Mouse (Mus musculus) myocyte (in vitro differentiated cells): ENCODE measurements at regions not wholly inside any gene's neighbourhood (a gene's known extent, or its start where the extent isn't known, plus 50 kb on each side); places are given as distances from the start of the nearest gene placed in this dataset.

ENCODE experiments used
- H3K27me3 ChIP-seq: one replicate; pipeline ENCODE4 v1.6.1; 2011; ENCODE audit not compliant: control insufficient read depth, insufficient read depth, insufficient read length
- H3K36me3 ChIP-seq: one replicate; pipeline ENCODE4 v1.6.1; 2011; ENCODE audit not compliant: control insufficient read depth, insufficient read depth
- H3K4me2 ChIP-seq: one replicate; pipeline ENCODE4 v1.6.1; 2011; ENCODE audit warnings: low read depth, control low read depth
- H3K4me3 ChIP-seq: one replicate; pipeline ENCODE4 v1.5.1; 2011; ENCODE audit warnings: mild to moderate bottlenecking, control low read depth, moderate library complexity
- H3K79me2 ChIP-seq: one replicate; pipeline ENCODE4 v1.6.1; 2011; ENCODE audit not compliant: control insufficient read depth, insufficient read depth
- H3ac ChIP-seq: one replicate; pipeline ENCODE4 v1.6.1; 2011; ENCODE audit not compliant: control insufficient read depth, insufficient read length
- CEBPB ChIP-seq: IDR thresholded peaks from 2 replicates; pipeline ENCODE4 v1.6.1; 2011; ENCODE audit warnings: mild to moderate bottlenecking, moderate library complexity; ENCODE audit not compliant: poor library complexity, insufficient read depth, severe bottlenecking
- E2F4 ChIP-seq: IDR thresholded peaks from one replicate; pipeline ENCODE4 v1.6.1; 2011; ENCODE audit warnings: mild to moderate bottlenecking, control low read depth, moderate library complexity; ENCODE audit not compliant: insufficient read depth
- MAX ChIP-seq: IDR thresholded peaks from one replicate; pipeline ENCODE4 v1.6.1; 2011; ENCODE audit warnings: low read depth, mild to moderate bottlenecking, control low read depth
- MYOD1 ChIP-seq, 3 experiments: IDR thresholded peaks; one replicate each; pipeline ENCODE4 v1.6.1; 2011; ENCODE audit warnings: control low read depth in 2 of 3, low read depth in 2 of 3, mild to moderate bottlenecking in 2 of 3, moderate library complexity in 1 of 3; ENCODE audit not compliant: insufficient read length in 2 of 3, control insufficient read depth in 1 of 3
- MYOG ChIP-seq, 3 experiments: IDR thresholded peaks; one replicate each; pipeline ENCODE4 v1.6.1; 2011; ENCODE audit warnings: control low read depth in 2 of 3, low read depth in 2 of 3, mild to moderate bottlenecking in 2 of 3; ENCODE audit not compliant: insufficient read length in 2 of 3, control insufficient read depth in 1 of 3, insufficient read depth in 1 of 3
- POLR2A ChIP-seq: IDR thresholded peaks from one replicate; pipeline ENCODE4 v1.6.1; 2011; ENCODE audit warnings: low read depth, mild to moderate bottlenecking, control low read depth, moderate library complexity; ENCODE audit not compliant: insufficient read length
- POLR2AphosphoS2 ChIP-seq: IDR thresholded peaks from one replicate; pipeline ENCODE4 v1.6.1; 2011; ENCODE audit warnings: low read depth, control low read depth; ENCODE audit not compliant: insufficient read length
- REST ChIP-seq: IDR thresholded peaks from one replicate; pipeline ENCODE4 v1.6.1; 2011; ENCODE audit warnings: mild to moderate bottlenecking, control low read depth, moderate library complexity; ENCODE audit not compliant: insufficient read depth, insufficient read length
- SRF ChIP-seq: IDR thresholded peaks from one replicate; pipeline ENCODE4 v1.6.1; 2011; ENCODE audit warnings: low read depth; ENCODE audit not compliant: control insufficient read depth, insufficient read length
- TCF12 ChIP-seq: IDR thresholded peaks from one replicate; pipeline ENCODE4 v1.6.1; 2011; ENCODE audit warnings: mild to moderate bottlenecking, control low read depth; ENCODE audit not compliant: poor library complexity, insufficient read depth, severe bottlenecking
- TCF3 ChIP-seq: IDR thresholded peaks from one replicate; pipeline ENCODE4 v1.6.1; 2011; ENCODE audit warnings: low read depth, control low read depth; ENCODE audit not compliant: insufficient read length
- USF1 ChIP-seq: IDR thresholded peaks from one replicate; pipeline ENCODE4 v1.6.1; 2011; ENCODE audit warnings: low read depth, mild to moderate bottlenecking, control low read depth, moderate library complexity

GRCm38 (mm10) chr2:80762013-80762612 is 145.1 kb downstream of the Nup35 start:
- no peak overlapping the region for H3ac ChIP-seq
- no peaks in the 10 kb centered on the region for H3K36me3 ChIP-seq
- no peak overlapping the region for H3K4me2 ChIP-seq
- H3K27me3 ChIP-seq = no peaks in the 10 kb centered on the region
- no peaks in the 10 kb centered on the region for H3K79me2 ChIP-seq
- H3K4me3 ChIP-seq = no peak overlapping the region
- no peak for TF ChIP-seq TCF3
- no peak for TF ChIP-seq POLR2AphosphoS2
- no peak for TF ChIP-seq REST
- no peak for TF ChIP-seq MYOG (IDR thresholded peaks at IDR 0.05; ENCODE audit: control insufficient read depth in 1 of 3, insufficient read depth in 1 of 3, insufficient read length in 2 of 3, low read depth in 2 of 3)
- no peak for TF ChIP-seq TCF12
- TF ChIP-seq MYOD1 (IDR thresholded peaks at IDR 0.05; ENCODE audit: control insufficient read depth in 1 of 3, insufficient read length in 2 of 3, low read depth in 2 of 3) = no peak
- no peak for TF ChIP-seq USF1
- no peak for TF ChIP-seq E2F4
- no peak for TF ChIP-seq POLR2A
- no peak for TF ChIP-seq SRF
- no peak for TF ChIP-seq CEBPB
- no peak for TF ChIP-seq MAX

- no peak overlapping the region for H3ac ChIP-seq
- H3K4me2 ChIP-seq = no peak overlapping the region
- H3K79me2 ChIP-seq = no peaks in the 10 kb centered on the region
- H3K27me3 ChIP-seq = no peaks in the 10 kb centered on the region
- H3K36me3 ChIP-seq = no peaks in the 10 kb centered on the region
- TF ChIP-seq TCF12 (no peak), REST (no peak), MAX (no peak), USF1 (no peak), TCF3 (no peak), CEBPB (no peak), MYOG (IDR thresholded peaks at IDR 0.05; ENCODE audit: control insufficient read depth in 1 of 3, insufficient read depth in 1 of 3, insufficient read length in 2 of 3, low read depth in 2 of 3) (no peak), POLR2AphosphoS2 (no peak), POLR2A (no peak), MYOD1 (IDR thresholded peaks at IDR 0.05; ENCODE audit: control insufficient read depth in 1 of 3, insufficient read length in 2 of 3, low read depth in 2 of 3) (no peak)
- no peak overlapping the region for H3K4me3 ChIP-seq
Observed at GRCm38 (mm10) chr2:80771176-80771575, 154.1 kb downstream of the Nup35 start.

DNA sequence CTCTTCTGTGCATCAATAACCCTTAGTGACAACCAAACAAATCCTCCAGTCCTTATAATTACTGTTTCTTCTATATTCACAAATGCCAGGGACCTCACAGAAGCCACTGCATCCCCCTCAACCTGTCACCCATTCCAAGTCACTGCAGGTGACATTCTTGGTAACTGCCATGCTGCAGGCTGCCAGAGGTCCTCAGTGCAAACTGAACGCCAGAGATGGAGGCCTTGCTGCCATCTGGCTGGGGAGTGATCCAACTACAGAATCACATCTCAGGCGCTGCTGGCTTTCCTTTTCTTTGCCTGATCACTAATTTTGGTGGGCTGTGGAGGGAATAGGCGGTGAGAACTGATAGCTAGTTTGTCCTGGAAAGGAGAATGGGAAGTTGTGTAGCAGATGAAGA is 155.4 kb downstream of the Nup35 start:
- Histone ChIP-seq H3ac (no peak overlapping the region), H3K27me3 (no peaks in the 10 kb centered on the region), H3K4me2 (no peak overlapping the region), H3K4me3 (no peak overlapping the region), H3K79me2 (no peaks in the 10 kb centered on the region), H3K36me3 (no peaks in the 10 kb centered on the region)
- TF ChIP-seq TCF3 = no peak
- no peak for TF ChIP-seq E2F4
- TF ChIP-seq POLR2A = no peak
- no peak for TF ChIP-seq TCF12
- TF ChIP-seq REST = no peak
- no peak for TF ChIP-seq MAX
- no peak for TF ChIP-seq CEBPB
- TF ChIP-seq POLR2AphosphoS2 = no peak

- no peaks in the 10 kb centered on the region for H3K36me3 ChIP-seq
- H3K27me3 ChIP-seq = no peaks in the 10 kb centered on the region
- H3K4me2 ChIP-seq = no peak overlapping the region
- no peaks in the 10 kb centered on the region for H3K79me2 ChIP-seq
- TF ChIP-seq REST (no peak), TCF12 (no peak), USF1 (no peak), TCF3 (no peak), SRF (no peak), POLR2A (no peak), CEBPB (no peak), MYOG (IDR thresholded peaks at IDR 0.05; ENCODE audit: control insufficient read depth in 1 of 3, insufficient read depth in 1 of 3, insufficient read length in 2 of 3, low read depth in 2 of 3) (no peak), POLR2AphosphoS2 (no peak), E2F4 (no peak), MAX (no peak), MYOD1 (IDR thresholded peaks at IDR 0.05; ENCODE audit: control insufficient read depth in 1 of 3, insufficient read length in 2 of 3, low read depth in 2 of 3) (no peak)
- H3ac ChIP-seq = no peak overlapping the region
- no peak overlapping the region for H3K4me3 ChIP-seq
Observed at GRCm38 (mm10) chr2:80786370-80786769, 169.3 kb downstream of the Nup35 start.
